23 mouse cellular contexts compared by ENCODE assay signal in the genomic region with DNA sequence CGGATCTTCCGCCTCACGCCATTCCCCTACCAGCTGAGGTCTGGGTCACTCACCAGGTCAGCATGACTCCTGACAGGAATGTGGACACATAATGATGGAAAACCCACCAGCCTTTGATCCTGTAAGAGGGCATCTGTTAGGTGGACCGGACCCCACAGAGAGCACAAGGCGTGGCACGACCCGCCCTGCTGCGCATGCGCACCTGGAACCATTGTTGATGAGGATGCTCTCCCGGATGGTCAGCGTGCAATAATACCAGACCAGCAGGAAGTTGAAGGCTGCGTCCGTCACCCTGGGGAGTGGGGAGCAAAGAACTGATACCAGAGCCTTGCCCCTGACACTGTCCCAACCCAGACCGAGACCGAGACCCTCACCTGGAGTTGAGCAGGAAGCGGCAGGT. TPM values are rescaled to one million over a fixed set of nuclear protein-coding genes. Genes with fewer than 3 reads are reported as not detected.
"Had no signal": no experiment of that assay in that cellular context is flagged by ENCODE, and none has a peak within 500 bp of the region (broad histone marks: within the 10 kb centered on the region; RNA-seq: fewer than 3 reads in every experiment).

No protein-coding gene starts in this region.

- H3K4me3 ChIP-seq: kidney, embryonic 15.5 days; left cerebral cortex, adult 2 months; lung, embryonic 15.5 days; megakaryocyte, embryonic 14.5 days; midbrain, embryonic 10.5 days; midbrain, embryonic 13.5 days; neural tube, embryonic 12.5 days; neural tube, embryonic 15.5 days had no signal

- H3K27ac ChIP-seq: kidney, embryonic 15.5 days; left cerebral cortex, adult 2 months; liver, embryonic 14.5 days; lung, embryonic 15.5 days; midbrain, embryonic 10.5 days; midbrain, embryonic 13.5 days; neural tube, embryonic 12.5 days; neural tube, embryonic 15.5 days; stomach, postnatal 0 days had no signal

- H3K9me3 ChIP-seq: kidney, embryonic 15.5 days; lung, embryonic 15.5 days; megakaryocyte, embryonic 14.5 days; midbrain, embryonic 10.5 days; midbrain, embryonic 13.5 days; neural tube, embryonic 12.5 days; neural tube, embryonic 15.5 days had no signal

- H3K9ac ChIP-seq: kidney, embryonic 15.5 days; liver, embryonic 14.5 days; lung, embryonic 15.5 days; midbrain, embryonic 13.5 days; neural tube, embryonic 12.5 days; neural tube, embryonic 15.5 days had no signal

- H3K27me3 ChIP-seq: kidney, embryonic 15.5 days; lung, embryonic 15.5 days; megakaryocyte, embryonic 14.5 days; midbrain, embryonic 13.5 days; neural tube, embryonic 12.5 days; neural tube, embryonic 15.5 days had no signal

- H3K4me1 ChIP-seq: lung, embryonic 15.5 days; midbrain, embryonic 10.5 days; midbrain, embryonic 13.5 days; neural tube, embryonic 12.5 days; neural tube, embryonic 15.5 days had no signal

- H3K4me2 ChIP-seq: kidney, embryonic 15.5 days; liver, embryonic 11.5 days; lung, embryonic 15.5 days; midbrain, embryonic 13.5 days; neural tube, embryonic 12.5 days; neural tube, embryonic 15.5 days had no signal

- DNase-seq: kidney, adult 18-20 months; layer of hippocampus, postnatal 36 days; lung, adult 18-20 months; lung, postnatal 10 days; lung, postnatal 36 days; right cerebral cortex, adult 18-20 months; right cerebral cortex, postnatal 14 days; right cerebral cortex, postnatal 4 days; thymus, adult 2 months had no signal

- ATAC-seq: midbrain, embryonic 13.5 days had no signal

RNA-seq across cellular contexts. Expression of a gene that starts 41.6 kb away (rescaled TPM):
- total RNA-seq: layer of hippocampus, postnatal 36 days; left cerebral cortex, adult 2 months; left cerebral cortex, postnatal 10 days; left cerebral cortex, postnatal 36 days had no signal
- polyA plus RNA-seq: limb, embryonic 11.5 days had no signal
